Mouse (Mus musculus): ENCODE results near the gene Hoxa5. TPM values are rescaled to one million over a fixed set of nuclear protein-coding genes. Genes with fewer than 3 reads are reported as not detected.

Hoxa5 gene
- polyA plus RNA-seq, 1 experiment from 2014 or later = 19.8 TPM

- Histone ChIP-seq H3K36me3 (no peaks in the 10 kb centered on the region), H3K4me2 (no peak overlapping the region), H3K27me3 (replicated peaks) (peaks cover 97% of the 10 kb centered on the region), H3K4me1 (no peaks in the 10 kb centered on the region), H3K4me3 (replicated peaks) (no peak overlapping the region), H3K27ac (no peak overlapping the region), H3K9ac (no peak overlapping the region), H3K9me3 (no peaks in the 10 kb centered on the region)
- ATAC-seq (ENCODE audit: insufficient read depth, low FRiP score, low read depth) = no peak
- WGBS = 13% methylated on average over 10 of the region's 10 CpGs
These were observed 33.2 kb upstream of the Hoxa5 start for GRCm38 (mm10) chr6:52237346-52238154.

GRCm38 (mm10) chr6:52236806-52237205 lies 32.4 kb upstream of the Hoxa5 start:
- Histone ChIP-seq H3K9me3 (no peaks in the 10 kb centered on the region), H3K4me3 (replicated peaks) (no peak overlapping the region), H3K27me3 (replicated peaks) (peaks cover 96% of the 10 kb centered on the region), H3K4me2 (no peak overlapping the region), H3K9ac (no peak overlapping the region), H3K36me3 (no peaks in the 10 kb centered on the region), H3K4me1 (no peaks in the 10 kb centered on the region), H3K27ac (no peak overlapping the region)
- WGBS = 11% methylated on average over 3 of the region's 3 CpGs
- ATAC-seq (ENCODE audit: insufficient read depth, low FRiP score, low read depth) = no peak

GRCm38 (mm10) chr6:52235866-52236265 lies 31.5 kb upstream of the Hoxa5 start:
- Histone ChIP-seq H3K9ac (no peak overlapping the region), H3K27me3 (replicated peaks) (peaks cover 93% of the 10 kb centered on the region), H3K27ac (no peak overlapping the region), H3K9me3 (no peaks in the 10 kb centered on the region), H3K4me2 (no peak overlapping the region), H3K4me1 (no peaks in the 10 kb centered on the region), H3K4me3 (replicated peaks) (no peak overlapping the region), H3K36me3 (no peaks in the 10 kb centered on the region)
- no peak for ATAC-seq (ENCODE audit: insufficient read depth, low FRiP score, low read depth)
- 21% methylated on average over 6 of the region's 6 CpGs for WGBS

- Histone ChIP-seq H3K9ac (no peak overlapping the region), H3K27ac (no peak overlapping the region)
These were observed 30.9 kb upstream of the Hoxa5 start for GRCm38 (mm10) chr6:52235267-52235666.

GRCm38 (mm10) chr6:52234428-52235140 lies 30.2 kb upstream of the Hoxa5 start:
- 2% methylated on average over 65 of the region's 68 CpGs for WGBS
- H3K4me1 ChIP-seq = 0 out of 2 replicates have a peak, but pooled peaks cover 2% of the 10 kb centered on the region
- H3K9me3 ChIP-seq = no peaks in the 10 kb centered on the region
- no peaks in the 10 kb centered on the region for H3K36me3 ChIP-seq
- ATAC-seq (ENCODE audit: insufficient read depth, low FRiP score, low read depth) = no peak
- no peak overlapping the region for H3K27ac ChIP-seq
- no peak overlapping the region for H3K9ac ChIP-seq
- 0 out of 2 replicates have a peak overlapping the region, but pooled peaks have one; percentile 10 for H3K4me3 ChIP-seq (replicated peaks)
- peaks cover 93% of the 10 kb centered on the region for H3K27me3 ChIP-seq (replicated peaks)
- no peak overlapping the region for H3K4me2 ChIP-seq

More at GRCm38 (mm10) chr6:52235267-52235666, 30.9 kb upstream of the Hoxa5 start:
- Histone ChIP-seq H3K27me3 (replicated peaks) (peaks cover 93% of the 10 kb centered on the region), H3K4me2 (no peak overlapping the region), H3K4me1 (no peaks in the 10 kb centered on the region), H3K9me3 (no peaks in the 10 kb centered on the region), H3K36me3 (no peaks in the 10 kb centered on the region), H3K4me3 (replicated peaks) (no peak overlapping the region)
- no peak for ATAC-seq (ENCODE audit: insufficient read depth, low FRiP score, low read depth)
- WGBS = 30% methylated on average over 9 of the region's 9 CpGs

GRCm38 (mm10) chr6:52233546-52234427 lies 29.4 kb upstream of the Hoxa5 start:
- Histone ChIP-seq H3K4me2 (no peak overlapping the region), H3K9ac (no peak overlapping the region), H3K9me3 (no peaks in the 10 kb centered on the region), H3K4me3 (replicated peaks) (0 out of 2 replicates have a peak overlapping the region, but pooled peaks have one; percentile 10), H3K4me1 (0 out of 2 replicates have a peak, but pooled peaks cover 6% of the 10 kb centered on the region), H3K27me3 (replicated peaks) (peaks cover 95% of the 10 kb centered on the region), H3K27ac (no peak overlapping the region), H3K36me3 (no peaks in the 10 kb centered on the region)
- no peak for ATAC-seq (ENCODE audit: insufficient read depth, low FRiP score, low read depth)
- WGBS = 1% methylated on average over 70 of the region's 70 CpGs

GRCm38 (mm10) chr6:52232984-52233545 lies 28.7 kb upstream of the Hoxa5 start:
- Histone ChIP-seq H3K9ac (no peak overlapping the region), H3K9me3 (no peaks in the 10 kb centered on the region), H3K4me2 (no peak overlapping the region), H3K4me1 (0 out of 2 replicates have a peak, but pooled peaks cover 6% of the 10 kb centered on the region), H3K27me3 (replicated peaks) (peaks cover 94% of the 10 kb centered on the region), H3K36me3 (no peaks in the 10 kb centered on the region), H3K27ac (no peak overlapping the region), H3K4me3 (replicated peaks) (no peak overlapping the region)
- no peak for ATAC-seq (ENCODE audit: insufficient read depth, low FRiP score, low read depth)
- 3% methylated on average over 23 of the region's 23 CpGs for WGBS

- Histone ChIP-seq H3K4me1 (0 out of 2 replicates have a peak, but pooled peaks cover 6% of the 10 kb centered on the region), H3K36me3 (no peaks in the 10 kb centered on the region), H3K27me3 (replicated peaks) (peaks cover 93% of the 10 kb centered on the region), H3K9me3 (no peaks in the 10 kb centered on the region), H3K4me3 (replicated peaks) (no peak overlapping the region), H3K4me2 (no peak overlapping the region), H3K9ac (no peak overlapping the region), H3K27ac (no peak overlapping the region)
- no peak for ATAC-seq (ENCODE audit: insufficient read depth, low FRiP score, low read depth)
- under 1% methylated on average over 18 of the region's 18 CpGs for WGBS
These were observed 28.2 kb upstream of the Hoxa5 start for GRCm38 (mm10) chr6:52232568-52232965.

- no peak overlapping the region for H3K27ac ChIP-seq
- H3K4me2 ChIP-seq = no peak overlapping the region
- 1% methylated on average over 18 of the region's 18 CpGs for WGBS
- H3K27me3 ChIP-seq (replicated peaks) = peaks cover 93% of the 10 kb centered on the region
- no peak overlapping the region for H3K9ac ChIP-seq
- no peaks in the 10 kb centered on the region for H3K9me3 ChIP-seq
- H3K4me1 ChIP-seq = 0 out of 2 replicates have a peak, but pooled peaks cover 6% of the 10 kb centered on the region
- ATAC-seq (ENCODE audit: insufficient read depth, low FRiP score, low read depth) = no peak
- no peak overlapping the region for H3K4me3 ChIP-seq (replicated peaks)
- no peaks in the 10 kb centered on the region for H3K36me3 ChIP-seq
These were observed 27.6 kb upstream of the Hoxa5 start for GRCm38 (mm10) chr6:52231885-52232567.

GRCm38 (mm10) chr6:52230516-52231165 lies 26.3 kb upstream of the Hoxa5 start, which contains the start of gene Hoxa9:
Hoxa9 (minus strand) TSS chr6:52231089.
- WGBS = 3% methylated on average over 22 of the region's 36 CpGs
- Histone ChIP-seq H3K27ac (no peak within 1 kb of the TSS), H3K9ac (no peak within 1 kb of the TSS), H3K4me3 (replicated peaks) (no peak within 1 kb of the TSS), H3K9me3 (no peaks in the 10 kb centered on the region), H3K4me1 (peaks cover 8% of the 10 kb centered on the region; the same call in 1 of the 2 replicates), H3K36me3 (no peaks in the 10 kb centered on the region), H3K4me2 (no peak within 1 kb of the TSS), H3K27me3 (replicated peaks) (peaks cover 93% of the 10 kb centered on the region)
- no peak for ATAC-seq (ENCODE audit: insufficient read depth, low FRiP score, low read depth)

Measured in stomach, embryonic 15.5 days (tissue).